Mouse (Mus musculus) thymus, postnatal 10 days (tissue): ENCODE results near the gene Cbr4.

Experiments
- DNase-seq, 2 experiments: peaks; one replicate each; pipeline ENCODE4 v3.0.0; 2021; ENCODE audit warnings: low spot score in 2 of 2

Cbr4 gene

DNA sequence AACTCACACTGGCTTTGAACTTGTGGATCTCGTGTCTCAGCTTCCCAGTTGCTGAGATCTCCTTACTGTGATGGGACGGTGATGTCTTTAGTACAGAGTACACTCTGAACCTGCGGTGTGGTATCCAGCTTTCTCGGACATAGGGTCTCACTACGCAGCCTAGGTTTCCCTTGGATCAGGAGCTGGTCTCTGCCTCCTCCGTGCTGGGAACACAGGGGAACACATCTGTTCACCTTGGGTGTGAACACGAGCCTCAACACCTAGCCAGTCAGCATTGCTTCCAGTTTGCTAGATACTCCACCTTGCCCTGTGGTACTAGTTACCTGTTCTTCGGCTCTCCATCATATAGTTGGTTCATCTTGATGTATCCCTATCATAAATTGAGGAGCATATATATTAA is 1.1 kb downstream of the Cbr4 start:
- no peak for DNase-seq

- no peak for DNase-seq
Measured at GRCm38 (mm10) chr8:61497110-61497509, 9.6 kb downstream of the Cbr4 start.

- no peak for DNase-seq
Measured at GRCm38 (mm10) chr8:61499035-61499434, 11.5 kb downstream of the Cbr4 start.

DNA sequence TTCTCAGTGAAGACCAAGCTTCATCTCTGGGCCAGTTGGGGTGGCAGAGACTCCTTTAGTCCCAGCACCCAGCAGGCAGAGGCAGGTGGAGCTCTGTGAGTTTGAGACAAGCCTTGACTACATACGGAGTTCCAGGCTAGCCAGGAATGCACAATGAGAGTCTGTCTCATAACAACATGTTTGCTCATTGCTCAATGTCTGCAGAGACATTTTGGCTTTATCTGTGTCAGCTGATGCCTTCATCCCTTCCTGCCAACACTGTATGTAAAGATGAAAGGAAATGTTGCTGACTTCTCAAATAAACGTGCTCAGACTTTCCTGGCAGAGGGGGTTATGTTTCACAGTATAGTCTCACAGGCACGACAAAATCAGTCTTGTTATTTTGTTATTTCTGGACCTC is 13.4 kb downstream of the Cbr4 start:
- DNase-seq, result no peak

DNA sequence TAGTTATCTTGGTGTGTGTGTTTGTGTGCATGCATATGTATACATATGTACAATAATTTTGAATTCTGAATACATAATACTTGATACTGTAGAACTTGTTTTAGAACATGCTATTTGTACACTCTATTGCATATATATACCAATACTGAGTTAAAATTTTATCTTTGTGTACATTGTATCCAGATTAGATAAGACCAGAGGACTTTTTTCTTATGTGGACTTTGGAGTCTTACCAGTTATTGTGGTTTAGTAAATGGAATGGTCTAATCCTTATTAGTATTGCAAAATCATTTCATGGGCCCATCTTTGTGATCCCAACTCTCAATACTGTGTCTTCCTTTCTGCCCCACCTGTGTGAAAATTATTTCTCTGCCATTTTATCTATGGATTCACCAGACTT is 14.7 kb downstream of the Cbr4 start:
- no peak for DNase-seq

GRCm38 (mm10) chr8:61515110-61515930 is 27.8 kb downstream of the Cbr4 start:
- DNase-seq, result no peak

- peak; percentile 31 to 74 for DNase-seq
Measured at GRCm38 (mm10) chr8:61515931-61516744, 28.6 kb downstream of the Cbr4 start.

DNA sequence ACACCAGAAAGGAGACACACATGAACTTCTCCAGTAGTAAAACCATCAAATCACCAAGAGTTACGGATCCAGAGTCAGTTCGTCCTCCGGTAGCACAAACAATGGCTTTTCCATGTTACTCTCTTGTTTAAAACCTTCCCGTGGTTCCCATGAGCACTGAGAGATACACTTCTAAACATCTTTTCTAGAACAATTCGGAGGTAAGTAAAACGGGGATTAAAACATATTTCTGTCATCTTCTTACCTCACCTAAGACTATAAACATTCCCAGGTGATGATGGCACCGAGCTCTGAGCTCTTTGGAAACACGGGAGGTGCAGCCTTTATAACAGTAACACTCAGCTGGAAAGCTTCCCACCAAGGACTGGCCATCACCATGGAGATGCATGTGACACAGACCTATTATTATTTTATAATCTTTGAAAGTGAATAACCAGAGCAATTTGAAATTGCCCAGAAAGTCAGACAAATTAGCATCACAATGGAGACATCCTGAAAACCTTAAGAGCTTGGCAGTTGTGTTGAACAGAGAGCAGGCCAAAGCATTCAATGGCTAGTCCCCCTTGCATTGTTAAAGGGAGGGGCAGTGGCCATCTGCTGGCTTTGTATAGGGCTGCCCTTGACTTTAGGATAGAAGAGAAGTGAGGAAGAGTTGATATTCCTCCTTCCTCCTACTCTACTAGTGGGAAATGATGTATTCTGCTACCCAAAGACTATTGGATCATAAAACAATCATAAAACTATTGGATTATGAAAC is 29.4 kb downstream of the Cbr4 start:
- DNase-seq, result no peak

DNA sequence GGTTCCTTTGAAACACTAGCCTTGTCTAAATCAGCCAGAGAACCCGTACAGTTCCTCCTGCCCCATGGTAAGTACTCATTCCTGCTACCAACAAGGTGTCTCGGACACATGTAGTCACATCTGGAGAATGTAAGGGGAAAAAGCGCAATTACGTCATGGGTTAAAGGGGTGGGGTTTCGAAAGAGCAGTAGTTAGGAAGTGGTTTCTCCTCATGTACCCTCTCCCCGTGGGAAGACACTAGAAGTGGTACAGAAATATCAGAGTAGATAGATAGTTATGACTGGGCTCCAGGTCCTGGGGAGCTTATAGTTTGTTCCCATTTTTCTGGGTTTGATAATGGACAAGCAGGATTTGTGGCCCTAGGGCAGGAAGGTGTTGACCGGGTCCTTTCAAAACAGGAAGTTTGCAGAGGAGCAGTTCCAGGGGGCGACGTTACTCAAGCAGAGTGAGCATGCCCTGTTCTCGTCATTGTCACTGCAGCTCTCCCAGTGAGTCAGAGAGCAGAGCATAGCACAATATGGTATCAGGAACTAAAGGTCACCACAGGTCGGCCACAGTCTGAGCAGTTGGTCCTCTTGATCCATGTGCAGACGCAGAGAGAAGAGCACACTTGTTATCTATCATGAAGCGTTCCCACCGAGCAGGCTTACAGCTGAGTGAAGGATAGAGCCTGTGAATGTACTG is 30.1 kb downstream of the Cbr4 start:
- no peak for DNase-seq

- DNase-seq, result no peak
Measured at GRCm38 (mm10) chr8:61522132-61522531, 34.6 kb downstream of the Cbr4 start.

GRCm38 (mm10) chr8:61527037-61527436 is 39.5 kb downstream of the Cbr4 start:
- no peak for DNase-seq

DNA sequence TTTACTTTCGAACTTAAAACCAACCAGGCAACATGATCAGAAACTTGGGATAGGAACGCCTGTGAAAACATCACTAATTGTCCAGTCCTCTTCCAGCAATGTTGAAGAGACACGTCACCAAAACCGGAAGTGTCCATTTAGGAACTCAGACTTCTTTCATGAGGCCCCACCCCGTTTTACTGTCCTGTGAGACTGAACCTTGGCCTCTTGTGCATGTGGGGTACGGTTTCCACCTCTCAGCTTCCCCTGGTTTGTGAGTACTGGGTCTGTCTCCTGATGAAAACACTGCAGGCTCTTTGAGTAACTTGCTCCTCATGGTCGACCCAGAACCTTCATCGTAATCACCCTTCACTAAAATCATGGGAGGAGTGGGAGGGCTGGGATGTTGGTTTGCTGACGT is 40.7 kb downstream of the Cbr4 start:
- DNase-seq, result no peak

DNA sequence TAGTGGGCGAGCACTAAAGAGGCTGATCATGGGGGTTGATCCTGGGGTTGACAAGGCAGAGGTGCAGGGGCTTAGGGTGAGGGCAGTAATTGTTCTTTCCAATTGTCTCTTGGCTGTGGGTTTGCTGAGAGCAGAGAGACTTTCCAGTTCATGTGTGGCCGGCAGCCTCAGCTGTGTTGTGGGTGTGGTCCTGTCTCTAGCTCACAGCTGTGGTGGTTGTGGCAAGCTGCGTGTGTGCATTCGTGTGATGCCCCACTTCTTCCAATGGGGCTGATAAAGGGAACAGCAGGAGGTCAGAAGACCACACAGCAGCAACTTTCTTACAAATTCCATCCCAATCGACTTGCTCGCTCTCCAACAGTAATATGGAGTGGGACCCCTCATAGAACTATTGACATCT is 41.1 kb downstream of the Cbr4 start:
- no peak for DNase-seq

DNA sequence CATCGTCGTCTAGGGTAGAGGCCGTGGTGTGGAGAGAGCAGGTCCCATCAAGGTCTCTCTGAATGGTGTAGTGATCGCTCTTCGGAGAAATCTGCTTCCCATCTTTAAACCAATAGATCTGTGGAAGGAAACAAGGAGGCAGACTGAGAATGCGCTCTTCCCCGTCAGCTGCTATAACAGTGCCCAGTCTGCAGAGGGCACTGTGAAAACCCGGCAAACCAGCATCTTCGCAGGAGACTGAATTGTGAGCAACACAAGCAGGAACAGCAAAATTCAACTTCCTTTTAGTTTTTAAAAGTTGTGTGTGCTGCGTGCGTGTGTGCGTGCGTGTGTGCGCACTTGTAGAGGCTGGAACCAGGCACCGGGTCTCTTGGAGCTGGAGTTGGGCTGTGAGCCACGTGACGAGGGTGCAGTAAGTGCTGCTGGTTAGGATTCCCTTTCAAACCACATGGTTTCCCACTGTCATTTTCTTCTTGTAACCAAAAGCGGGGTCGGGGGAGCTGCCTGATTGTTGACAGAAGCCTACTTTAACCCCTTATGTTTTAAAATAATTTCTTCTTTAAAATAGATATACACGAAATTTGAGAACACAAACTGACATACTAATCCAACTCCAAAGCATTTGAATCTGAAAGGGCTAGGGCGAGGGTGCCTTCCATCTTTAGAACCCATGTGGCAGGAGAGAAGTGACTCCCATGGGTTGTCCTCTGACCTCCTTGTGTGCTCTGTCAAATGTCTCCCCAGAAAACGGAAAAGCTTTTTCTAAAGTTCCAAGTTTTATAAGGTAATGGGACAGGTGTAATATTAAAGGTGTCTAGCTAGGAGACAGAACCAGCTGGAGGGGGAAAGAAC is 44.6 kb downstream of the Cbr4 start:
- no peak for DNase-seq

DNA sequence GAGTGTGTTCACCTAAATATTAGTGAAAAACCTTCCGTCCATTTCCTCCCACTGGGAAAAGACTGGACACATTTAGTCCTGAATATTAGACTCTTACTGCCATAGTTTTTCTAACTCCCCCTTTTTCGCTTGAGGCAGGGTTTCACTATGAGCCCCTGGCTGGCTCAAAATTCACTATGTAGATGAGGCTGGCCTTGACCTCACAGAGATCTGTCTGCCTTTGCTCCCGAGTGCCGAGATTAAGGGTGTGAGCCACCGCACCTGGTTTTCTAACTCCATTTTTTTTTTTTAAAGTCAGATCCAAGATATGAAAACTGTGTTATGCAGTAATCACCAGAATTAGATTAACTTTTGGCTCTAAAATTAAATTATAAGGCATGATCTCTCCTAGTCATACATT is 45.3 kb downstream of the Cbr4 start:
- no peak for DNase-seq

- DNase-seq, result no peak
Measured at GRCm38 (mm10) chr8:61533356-61533926, 45.9 kb downstream of the Cbr4 start.

GRCm38 (mm10) chr8:61535472-61535871 is 47.9 kb downstream of the Cbr4 start:
- no peak for DNase-seq

- no peak for DNase-seq
Measured at GRCm38 (mm10) chr8:61537471-61537870, 49.9 kb downstream of the Cbr4 start.

DNA sequence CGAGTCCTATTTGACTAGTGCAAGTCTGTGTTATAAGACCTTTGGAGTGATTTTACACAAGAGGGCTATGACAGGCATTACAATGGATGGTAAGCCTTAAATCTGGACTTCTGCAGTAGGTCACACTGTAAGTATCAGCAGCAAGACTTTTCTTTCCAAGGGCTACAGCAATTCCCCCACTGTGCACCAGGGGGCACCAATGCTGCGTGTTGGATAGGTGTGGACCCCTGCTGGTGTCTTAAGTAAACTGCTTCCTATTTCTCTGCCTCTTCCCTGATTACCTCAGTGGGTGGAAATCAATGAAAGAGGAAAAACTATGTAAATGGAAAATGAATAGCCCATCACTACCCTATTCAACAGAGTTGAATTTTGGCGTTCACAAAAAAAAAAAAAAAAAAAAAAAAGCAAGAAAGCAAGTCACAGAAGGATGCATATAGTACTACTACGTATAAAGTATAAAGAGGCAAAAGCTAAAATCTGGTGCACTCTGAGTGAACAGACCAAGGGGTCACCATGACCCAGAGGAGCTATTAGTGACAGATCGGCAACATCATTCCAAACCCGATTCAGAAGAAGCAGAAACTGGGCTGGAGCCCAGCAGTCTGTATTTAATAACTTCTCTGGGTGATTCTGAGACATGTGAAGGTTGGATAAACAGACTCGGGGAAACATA is 52.4 kb downstream of the Cbr4 start:
- peak; percentile 49 to 80 for DNase-seq

- no peak for DNase-seq
Measured at GRCm38 (mm10) chr8:61549585-61549984, 62.1 kb downstream of the Cbr4 start.
